Mouse (Mus musculus): ENCODE data around the gene Gm48551. TPM values are rescaled to one million over a fixed set of nuclear protein-coding genes. Genes with fewer than 3 reads are reported as not detected.

The Gm48551 gene
- polyA plus RNA-seq, 1 experiment from 2014 or later: 4.1 TPM

DNA sequence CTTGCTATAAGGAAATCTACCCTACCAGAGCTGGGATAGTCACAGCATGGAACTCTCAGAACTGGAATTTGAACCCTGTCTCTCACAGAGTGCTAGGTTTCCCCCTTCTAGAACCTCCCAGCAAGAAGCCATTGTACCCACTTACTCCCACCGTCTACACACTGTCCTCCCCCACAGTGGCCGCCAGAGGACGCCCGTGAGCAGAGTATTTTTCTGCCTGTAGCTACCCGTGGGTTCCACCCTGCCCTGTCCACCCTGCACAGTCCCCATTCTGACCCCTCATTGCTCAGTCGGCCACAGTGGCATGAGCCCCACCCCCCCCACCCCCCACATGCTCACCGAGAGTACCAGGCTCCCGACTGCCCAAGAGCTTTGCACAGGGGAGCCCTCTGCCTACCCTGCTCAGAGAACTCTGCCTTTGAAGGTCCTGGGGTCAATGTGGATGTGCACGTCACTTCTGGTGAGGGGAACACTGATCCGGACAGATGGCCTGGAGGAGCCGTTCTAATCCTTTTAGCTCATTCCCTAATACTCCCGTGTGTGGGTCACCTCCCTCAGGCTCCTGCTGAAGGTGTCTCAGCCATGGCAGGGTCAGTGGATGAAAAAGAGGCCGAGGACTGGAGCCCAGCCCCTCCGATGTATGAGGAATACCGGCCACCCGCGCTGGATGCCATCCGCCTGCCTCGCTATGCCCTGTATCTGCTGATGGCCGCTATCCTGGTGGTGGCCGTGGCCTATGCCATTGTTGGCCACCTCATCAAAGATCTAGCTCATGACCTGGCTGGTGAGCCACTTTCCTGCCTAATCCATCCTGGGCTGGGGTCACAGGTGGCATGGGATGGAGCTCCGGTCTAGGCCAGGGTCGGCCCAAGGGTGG, 5.8 kb downstream of the Gm48551 start:
- no peaks in the 10 kb centered on the region for H3K27me3 ChIP-seq
- H3K4me2 ChIP-seq (replicated peaks): no peak overlapping the region
- peaks cover 31% of the 10 kb centered on the region for H3K4me1 ChIP-seq
- no peak; the same call in 1 of the 2 replicates for ATAC-seq (ENCODE audit: insufficient number of reproducible peaks, insufficient read depth, low FRiP score, low TSS enrichment)
- 62% methylated on average over 23 of the region's 23 CpGs for WGBS
- H3K36me3 ChIP-seq: peaks cover 33% of the 10 kb centered on the region
- H3K4me3 ChIP-seq: no peak overlapping the region
- no peaks in the 10 kb centered on the region for H3K9me3 ChIP-seq
- 0 out of 2 replicates have a peak overlapping the region, but pooled peaks have one; percentile 24 for H3K9ac ChIP-seq
- no peak overlapping the region for H3K27ac ChIP-seq

GRCm38 (mm10) chr10:81390678-81390965, 6.4 kb downstream of the Gm48551 start:
- ATAC-seq (ENCODE audit: insufficient number of reproducible peaks, insufficient read depth, low FRiP score, low TSS enrichment): no peak
- WGBS: 91% methylated on average over 13 of the region's 13 CpGs
- no peak overlapping the region for H3K27ac ChIP-seq

GRCm38 (mm10) chr10:81392270-81392669, 8.0 kb downstream of the Gm48551 start:
- no peak overlapping the region for H3K4me2 ChIP-seq (replicated peaks)
- no peak overlapping the region for H3K9ac ChIP-seq
- 85% methylated on average over 6 of the region's 6 CpGs for WGBS
- no peak for ATAC-seq (ENCODE audit: insufficient number of reproducible peaks, insufficient read depth, low FRiP score, low TSS enrichment)
- no peaks in the 10 kb centered on the region for H3K27me3 ChIP-seq
- peaks cover 17% of the 10 kb centered on the region for H3K36me3 ChIP-seq
- peaks cover 20% of the 10 kb centered on the region for H3K4me1 ChIP-seq
- H3K9me3 ChIP-seq: no peaks in the 10 kb centered on the region
- H3K27ac ChIP-seq: no peak overlapping the region
- no peak overlapping the region for H3K4me3 ChIP-seq

More at GRCm38 (mm10) chr10:81390678-81390965, 6.4 kb downstream of the Gm48551 start:
- H3K9me3 ChIP-seq: no peaks in the 10 kb centered on the region
- H3K9ac ChIP-seq: no peak overlapping the region
- no peaks in the 10 kb centered on the region for H3K27me3 ChIP-seq
- H3K4me3 ChIP-seq: no peak overlapping the region
- peaks cover 26% of the 10 kb centered on the region for H3K4me1 ChIP-seq
- peaks cover 33% of the 10 kb centered on the region for H3K36me3 ChIP-seq
- no peak overlapping the region for H3K4me2 ChIP-seq (replicated peaks)

GRCm38 (mm10) chr10:81392781-81393185, 8.5 kb downstream of the Gm48551 start, which contains the start of gene Smim24:
Smim24 (plus strand) TSS chr10:81393051.
- no peak for ATAC-seq (ENCODE audit: insufficient number of reproducible peaks, insufficient read depth, low FRiP score, low TSS enrichment)
- Histone ChIP-seq H3K9ac (peak within 1 kb of the TSS; percentile 48), H3K36me3 (peaks cover 12% of the 10 kb centered on the region), H3K4me2 (replicated peaks) (peak within 1 kb of the TSS; percentile 50), H3K4me3 (peak within 1 kb of the TSS; percentile 24), H3K27me3 (no peaks in the 10 kb centered on the region), H3K27ac (peak within 1 kb of the TSS; percentile 66), H3K4me1 (peaks cover 20% of the 10 kb centered on the region), H3K9me3 (no peaks in the 10 kb centered on the region)
- WGBS: 63% methylated on average over 14 of the region's 14 CpGs

DNA sequence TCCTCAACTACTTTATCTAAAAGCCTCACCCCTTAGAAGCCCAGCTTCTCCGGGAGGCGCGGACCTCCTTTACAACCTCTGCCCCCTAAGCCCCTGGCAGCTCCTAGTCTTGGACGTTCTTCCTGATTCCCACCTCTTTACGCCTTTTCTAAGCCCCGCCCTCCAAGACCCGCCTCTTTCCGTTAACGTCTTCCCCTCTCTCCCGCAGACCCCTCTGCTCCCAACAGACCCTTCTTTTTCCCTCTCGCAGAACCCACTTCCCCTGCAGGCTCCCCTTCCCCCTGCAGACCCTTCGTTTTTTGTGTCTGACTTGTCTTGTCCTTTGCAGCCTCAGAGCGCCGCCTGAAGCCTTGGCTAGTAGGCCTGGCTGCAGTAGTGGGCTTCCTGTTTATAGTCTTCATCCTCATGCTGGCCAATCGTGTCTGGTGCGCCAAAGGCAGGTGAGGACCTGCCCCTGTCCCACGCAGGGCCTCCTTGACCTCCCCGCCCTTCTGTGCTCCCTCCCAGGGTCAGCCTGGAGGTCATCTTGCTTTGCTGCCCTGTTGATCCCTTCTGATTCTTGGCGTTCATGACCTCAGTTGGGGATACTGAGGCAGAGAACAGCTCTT, 9.3 kb downstream of the Gm48551 start:
- ATAC-seq (ENCODE audit: insufficient number of reproducible peaks, insufficient read depth, low FRiP score, low TSS enrichment): no peak

GRCm38 (mm10) chr10:81395127-81395526, 10.9 kb downstream of the Gm48551 start:
- no peak for ATAC-seq (ENCODE audit: insufficient number of reproducible peaks, insufficient read depth, low FRiP score, low TSS enrichment)
- Histone ChIP-seq H3K4me1 (peaks cover 13% of the 10 kb centered on the region), H3K4me2 (replicated peaks) (no peak overlapping the region), H3K27me3 (no peaks in the 10 kb centered on the region), H3K9ac (no peak overlapping the region), H3K36me3 (peaks cover 11% of the 10 kb centered on the region), H3K9me3 (no peaks in the 10 kb centered on the region), H3K4me3 (no peak overlapping the region), H3K27ac (no peak overlapping the region)
- 19% methylated on average over 5 of the region's 5 CpGs for WGBS

More for the DNA sequence above, 9.3 kb downstream of the Gm48551 start:
- Histone ChIP-seq H3K27me3 (no peaks in the 10 kb centered on the region), H3K9me3 (no peaks in the 10 kb centered on the region), H3K4me3 (peak overlapping the region; percentile 24), H3K4me1 (peaks cover 20% of the 10 kb centered on the region), H3K36me3 (peaks cover 4% of the 10 kb centered on the region; the same call in 1 of the 2 replicates), H3K4me2 (replicated peaks) (peak overlapping the region; percentile 50), H3K27ac (peak overlapping the region; percentile 66), H3K9ac (peak overlapping the region; percentile 48)
- 5% methylated on average over 19 of the region's 19 CpGs for WGBS

GRCm38 (mm10) chr10:81395865-81396264, 11.6 kb downstream of the Gm48551 start:
- Histone ChIP-seq H3K4me1 (peaks cover 17% of the 10 kb centered on the region), H3K27me3 (peaks cover 2% of the 10 kb centered on the region; the same call in 1 of the 2 replicates), H3K9ac (no peak overlapping the region), H3K4me3 (no peak overlapping the region), H3K36me3 (peaks cover 16% of the 10 kb centered on the region), H3K9me3 (no peaks in the 10 kb centered on the region), H3K4me2 (replicated peaks) (no peak overlapping the region), H3K27ac (no peak overlapping the region)
- WGBS: 90% methylated on average over 4 of the region's 4 CpGs
- ATAC-seq (ENCODE audit: insufficient number of reproducible peaks, insufficient read depth, low FRiP score, low TSS enrichment): no peak

- Histone ChIP-seq H3K4me1 (peaks cover 26% of the 10 kb centered on the region), H3K27me3 (peaks cover 2% of the 10 kb centered on the region; the same call in 1 of the 2 replicates), H3K9ac (no peak overlapping the region), H3K9me3 (no peaks in the 10 kb centered on the region), H3K4me2 (replicated peaks) (no peak overlapping the region), H3K36me3 (peaks cover 16% of the 10 kb centered on the region), H3K27ac (0 out of 2 replicates have a peak overlapping the region, but pooled peaks have one; percentile 30), H3K4me3 (no peak overlapping the region)
- WGBS: 70% methylated on average over 5 of the region's 5 CpGs
- ATAC-seq (ENCODE audit: insufficient number of reproducible peaks, insufficient read depth, low FRiP score, low TSS enrichment): no peak
These were observed 12.5 kb downstream of the Gm48551 start for GRCm38 (mm10) chr10:81396749-81397148.

GRCm38 (mm10) chr10:81399296-81399695, 15.0 kb downstream of the Gm48551 start:
- Histone ChIP-seq H3K27ac (0 out of 2 replicates have a peak overlapping the region, but pooled peaks have one; percentile 23), H3K36me3 (peaks cover 20% of the 10 kb centered on the region), H3K9me3 (no peaks in the 10 kb centered on the region), H3K4me2 (replicated peaks) (no peak overlapping the region), H3K4me1 (peaks cover 34% of the 10 kb centered on the region), H3K27me3 (peaks cover 2% of the 10 kb centered on the region; the same call in 1 of the 2 replicates), H3K9ac (no peak overlapping the region), H3K4me3 (no peak overlapping the region)
- 66% methylated on average over 5 of the region's 5 CpGs for WGBS
- ATAC-seq (ENCODE audit: insufficient number of reproducible peaks, insufficient read depth, low FRiP score, low TSS enrichment): no peak

DNA sequence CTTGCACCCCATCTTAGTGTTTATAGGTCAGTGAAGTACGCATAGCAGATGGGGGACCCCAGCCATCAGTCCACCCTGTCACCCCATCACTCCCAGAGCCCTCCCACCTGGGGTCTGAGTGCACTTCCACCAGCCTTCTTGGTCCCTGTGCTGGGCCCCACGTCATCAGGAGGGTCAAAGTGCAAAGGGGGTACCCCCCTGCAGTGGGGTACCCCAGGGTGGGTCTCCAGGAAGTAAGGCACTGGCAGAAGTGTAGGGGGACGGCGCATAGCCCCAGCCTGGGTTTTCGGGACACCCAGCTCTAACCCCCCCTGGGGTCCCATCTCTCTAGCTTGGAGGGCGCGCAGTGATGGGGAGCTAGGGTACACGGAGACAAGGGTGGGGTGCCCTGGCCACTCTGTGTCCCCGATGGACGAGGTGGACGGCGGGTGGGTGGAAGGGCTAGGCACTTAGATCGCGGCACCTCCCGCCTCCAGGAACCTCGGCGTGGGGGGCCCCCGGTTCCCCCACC, 15.6 kb downstream of the Gm48551 start:
- H3K9me3 ChIP-seq: no peaks in the 10 kb centered on the region
- H3K4me2 ChIP-seq (replicated peaks): no peak overlapping the region; the same call in 1 of the 2 replicates
- peaks cover 40% of the 10 kb centered on the region for H3K4me1 ChIP-seq
- peaks cover 6% of the 10 kb centered on the region for H3K27me3 ChIP-seq
- ATAC-seq (ENCODE audit: insufficient number of reproducible peaks, insufficient read depth, low FRiP score, low TSS enrichment): no peak
- WGBS: 81% methylated on average over 18 of the region's 18 CpGs
- peaks cover 24% of the 10 kb centered on the region for H3K36me3 ChIP-seq
- H3K4me3 ChIP-seq: no peak overlapping the region
- H3K27ac ChIP-seq: no peak overlapping the region
- peak overlapping the region; percentile 24; the same call in 1 of the 2 replicates for H3K9ac ChIP-seq

DNA sequence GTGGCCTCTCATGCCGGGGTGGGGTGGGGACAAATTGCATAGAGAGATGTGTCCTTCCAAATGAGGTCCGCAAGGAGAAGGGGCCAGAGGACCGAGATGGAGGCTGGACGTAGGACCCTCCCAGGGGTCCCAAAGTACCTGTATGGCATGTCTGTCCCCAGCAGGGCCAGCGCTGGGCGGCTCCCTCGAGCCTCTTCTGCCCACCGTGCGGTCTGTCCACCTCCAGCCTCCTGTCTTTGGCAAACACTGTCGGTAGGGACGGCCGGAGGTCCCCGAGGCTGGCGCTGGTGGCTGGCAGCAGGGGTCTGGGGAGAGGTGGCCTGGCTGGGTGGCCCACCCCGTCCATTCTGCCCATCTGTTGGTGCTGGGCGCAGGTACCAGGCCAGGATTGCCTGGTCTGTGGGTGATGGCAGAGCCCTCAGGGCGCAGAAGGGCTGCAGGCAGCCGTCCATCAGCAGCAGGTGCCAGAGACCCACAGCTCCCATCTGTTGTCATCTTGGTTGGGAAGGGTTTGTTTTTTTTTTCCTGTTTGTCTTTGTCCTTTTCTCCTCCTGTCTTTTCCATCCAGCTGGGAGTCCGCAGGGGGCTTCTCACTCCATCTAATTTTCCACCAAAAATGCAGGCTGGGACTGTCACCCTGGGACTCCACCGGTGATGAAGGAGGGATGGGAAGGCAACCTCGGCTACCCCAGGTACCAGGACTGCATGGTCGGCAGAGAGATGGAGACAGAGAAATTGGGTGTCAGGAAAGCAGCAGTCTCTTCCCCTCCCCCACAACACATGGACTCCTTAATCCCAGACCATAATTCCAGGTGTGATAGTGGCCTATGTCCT, 16.3 kb downstream of the Gm48551 start:
- Histone ChIP-seq H3K9me3 (no peaks in the 10 kb centered on the region), H3K27me3 (peaks cover 9% of the 10 kb centered on the region), H3K4me1 (peaks cover 40% of the 10 kb centered on the region), H3K36me3 (peaks cover 31% of the 10 kb centered on the region), H3K4me2 (replicated peaks) (peak overlapping the region; percentile 5; the same call in 1 of the 2 replicates), H3K9ac (no peak overlapping the region), H3K27ac (peak overlapping the region; percentile 97; the same call in 1 of the 2 replicates), H3K4me3 (no peak overlapping the region)
- ATAC-seq (ENCODE audit: insufficient number of reproducible peaks, insufficient read depth, low FRiP score, low TSS enrichment): no peak
- 48% methylated on average over 22 of the region's 22 CpGs for WGBS
